Mouse (Mus musculus): ENCODE measurements around the gene Gpr146. TPM values are rescaled to one million over a fixed set of nuclear protein-coding genes. Genes with fewer than 3 reads are reported as not detected.

Gene Gpr146
- total RNA-seq, 2 experiments from 2014 or later = 10.4 to 10.7 TPM

- peak in 1 of 2 experiments; percentile 46 for DNase-seq (ENCODE audit: low spot score in 2 of 2)
Measured at GRCm38 (mm10) chr5:139423026-139423865, 45.7 kb downstream of the Gpr146 start, which contains the start of gene Gper1. Gene Gper1 (plus strand): TSS chr5:139423151.

GRCm38 (mm10) chr5:139425198-139425597, 47.7 kb downstream of the Gpr146 start:
- no peak for DNase-seq (ENCODE audit: low spot score in 2 of 2)

GRCm38 (mm10) chr5:139427001-139427400, 49.5 kb downstream of the Gpr146 start:
- no peak for DNase-seq (ENCODE audit: low spot score in 2 of 2)

GRCm38 (mm10) chr5:139427989-139428388, 50.5 kb downstream of the Gpr146 start:
- DNase-seq (ENCODE audit: low spot score in 2 of 2) = no peak

- DNase-seq (ENCODE audit: low spot score in 2 of 2) = no peak
Measured at GRCm38 (mm10) chr5:139429818-139430341, 52.4 kb downstream of the Gpr146 start.

- DNase-seq (ENCODE audit: low spot score in 2 of 2) = no peak
Measured at GRCm38 (mm10) chr5:139432333-139432732, 54.8 kb downstream of the Gpr146 start.

GRCm38 (mm10) chr5:139432747-139433508, 55.4 kb downstream of the Gpr146 start:
- no peak for DNase-seq (ENCODE audit: low spot score in 2 of 2)

- no peak for DNase-seq (ENCODE audit: low spot score in 2 of 2)
Measured at GRCm38 (mm10) chr5:139433842-139434568, 56.5 kb downstream of the Gpr146 start.

GRCm38 (mm10) chr5:139434940-139435339, 57.4 kb downstream of the Gpr146 start:
- no peak for DNase-seq (ENCODE audit: low spot score in 2 of 2)

GRCm38 (mm10) chr5:139437769-139438168, 60.3 kb downstream of the Gpr146 start:
- no peak for DNase-seq (ENCODE audit: low spot score in 2 of 2)

GRCm38 (mm10) chr5:139438440-139438839, 60.9 kb downstream of the Gpr146 start:
- no peak for DNase-seq (ENCODE audit: low spot score in 2 of 2)

GRCm38 (mm10) chr5:139440451-139440850, 63.0 kb downstream of the Gpr146 start:
- no peak for DNase-seq (ENCODE audit: low spot score in 2 of 2)

GRCm38 (mm10) chr5:139440926-139441725, 63.6 kb downstream of the Gpr146 start:
- DNase-seq (ENCODE audit: low spot score in 2 of 2) = no peak

GRCm38 (mm10) chr5:139441726-139442018, 64.2 kb downstream of the Gpr146 start:
- DNase-seq (ENCODE audit: low spot score in 2 of 2) = no peak

GRCm38 (mm10) chr5:139442428-139442827, 64.9 kb downstream of the Gpr146 start:
- DNase-seq (ENCODE audit: low spot score in 2 of 2) = no peak

GRCm38 (mm10) chr5:139442962-139443361, 65.5 kb downstream of the Gpr146 start:
- DNase-seq (ENCODE audit: low spot score in 2 of 2) = no peak

GRCm38 (mm10) chr5:139445258-139445657, 67.8 kb downstream of the Gpr146 start:
- no peak for DNase-seq (ENCODE audit: low spot score in 2 of 2)

Measured in adrenal gland, postnatal 4 days (tissue).